Mouse (Mus musculus) c-Kit-positive CD71-positive TER-119-positive erythroid progenitor cells, embryonic 14.5 days (primary cell): ENCODE measurements around the gene Sorbs2.

Experiments used
- DNase-seq: peaks from one replicate; pipeline ENCODE4 v3.0.0-alpha.2; 2013; ENCODE audit warnings: low spot score

Gene Sorbs2

DNA sequence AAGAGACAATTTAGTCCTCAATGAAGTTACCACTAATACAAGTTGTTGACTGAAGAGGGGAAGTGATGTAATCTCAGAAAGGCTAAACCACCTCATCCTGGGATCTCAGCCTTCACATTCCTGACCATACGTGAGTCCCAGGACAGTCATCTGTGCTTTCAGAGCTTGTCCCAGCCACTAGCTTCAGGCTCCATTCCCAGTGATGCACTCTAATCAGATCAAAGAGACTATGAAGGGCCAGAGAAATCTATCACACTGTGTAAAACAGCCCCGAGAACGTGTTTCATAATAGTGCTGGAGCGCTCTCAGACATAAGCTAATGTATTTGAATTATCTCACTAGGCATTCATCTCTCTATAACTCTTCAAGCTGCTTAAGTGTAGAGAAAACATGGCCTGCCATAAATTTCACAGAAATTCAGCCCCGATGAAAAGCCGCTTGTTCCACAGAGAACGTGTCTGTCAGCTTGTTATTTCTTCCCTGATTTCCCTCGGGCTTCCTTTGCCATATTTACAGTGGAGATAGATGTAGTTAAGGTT lies 175.3 kb downstream of the Sorbs2 start:
- no peak for DNase-seq

DNA sequence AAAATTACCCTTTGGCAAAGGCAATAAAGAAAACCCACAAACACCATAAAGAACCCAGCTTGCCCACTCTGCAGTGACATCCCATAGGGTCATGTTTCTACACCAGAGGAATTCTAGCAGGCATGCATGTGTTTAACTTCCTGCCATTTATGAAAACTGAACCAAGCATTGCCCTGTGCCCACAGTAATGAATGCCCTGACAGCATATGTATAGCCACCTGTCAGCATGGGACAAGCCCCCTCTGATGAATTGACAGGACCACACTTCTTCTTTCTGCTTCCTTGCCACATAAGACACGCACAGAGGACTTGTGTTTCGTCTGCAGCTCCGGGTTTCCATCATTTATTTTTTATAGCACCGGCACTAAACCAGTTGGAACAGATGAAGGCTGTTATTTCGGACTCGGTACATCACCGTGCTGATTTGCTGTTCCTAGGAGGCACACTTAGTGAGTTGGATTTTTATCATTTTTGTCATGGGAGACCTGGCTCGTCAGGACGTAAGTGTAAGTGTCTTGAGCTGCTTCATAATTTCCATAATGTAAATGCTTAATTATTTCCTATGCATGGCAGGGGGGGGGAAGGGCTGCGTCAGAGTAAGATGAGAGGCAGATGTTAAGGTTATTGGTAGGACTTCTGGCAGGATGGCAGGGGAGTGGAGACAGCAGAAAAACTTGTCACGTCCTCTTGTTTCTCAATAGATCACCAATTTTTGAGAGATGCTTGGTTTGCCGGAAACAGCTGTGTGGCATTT lies 180.5 kb downstream of the Sorbs2 start:
- no peak for DNase-seq

- DNase-seq = no peak
Observed at GRCm38 (mm10) chr8:45689611-45690207, 182.1 kb downstream of the Sorbs2 start.

DNA sequence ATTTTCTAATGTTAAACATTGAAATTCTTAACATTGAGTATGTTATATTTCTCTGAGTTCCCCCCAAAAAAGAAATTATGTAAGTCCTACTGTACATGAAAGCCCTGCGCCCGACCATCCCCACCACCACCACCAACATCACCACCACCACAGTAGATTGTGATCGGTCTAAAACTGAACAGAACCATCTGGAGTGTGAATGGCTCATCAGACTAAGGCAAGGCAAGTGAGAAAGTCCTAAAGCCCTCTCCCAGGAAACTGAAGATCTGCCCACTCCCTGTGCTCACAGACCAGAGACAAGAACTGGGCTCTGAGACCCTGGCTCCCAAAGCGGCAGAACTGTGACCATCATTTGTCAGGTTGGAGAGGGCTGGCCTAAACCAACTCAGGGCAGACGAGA lies 192.5 kb downstream of the Sorbs2 start:
- DNase-seq = no peak

GRCm38 (mm10) chr8:45703700-45704101 lies 196.1 kb downstream of the Sorbs2 start:
- no peak for DNase-seq

DNA sequence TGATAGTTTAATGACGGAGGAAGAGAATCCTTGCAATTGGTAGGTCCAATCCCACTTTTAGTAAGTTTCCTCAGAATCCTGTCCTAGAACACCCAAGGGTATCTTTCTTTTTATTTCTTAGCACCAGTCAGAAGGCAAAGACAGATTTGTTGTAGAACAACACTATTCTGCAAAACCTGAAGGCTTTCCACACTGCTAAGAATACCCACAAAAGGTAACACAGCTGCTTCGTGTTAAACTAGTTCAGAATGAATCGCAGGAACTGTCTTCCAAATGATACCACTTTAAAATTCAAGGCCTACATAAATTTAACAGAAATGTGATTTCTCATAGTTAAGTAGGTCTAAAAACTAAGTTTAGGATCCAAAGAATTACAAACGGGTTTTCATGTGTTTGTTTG lies 201.5 kb downstream of the Sorbs2 start:
- DNase-seq = no peak

- no peak for DNase-seq
Observed at GRCm38 (mm10) chr8:45709734-45710133, 202.1 kb downstream of the Sorbs2 start.

DNA sequence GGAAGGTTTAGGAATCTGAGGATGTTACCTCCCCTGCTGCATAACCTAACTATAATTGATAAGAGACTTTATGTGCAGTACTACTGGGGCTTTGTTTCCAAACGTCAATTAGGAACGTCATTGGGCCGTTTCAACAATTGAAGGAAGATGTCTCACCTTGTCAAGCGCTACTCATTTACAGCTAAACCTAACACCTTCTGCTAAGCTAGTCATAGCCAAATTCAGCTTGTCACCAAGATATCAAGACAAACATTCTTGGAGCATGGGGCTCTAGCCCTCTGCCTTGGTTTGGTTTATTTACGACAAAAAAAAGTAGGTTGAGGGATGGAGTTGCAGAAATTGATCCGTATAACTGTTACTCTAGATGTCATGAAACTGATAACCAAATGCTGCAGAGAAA lies 205.0 kb downstream of the Sorbs2 start:
- no peak for DNase-seq

- no peak for DNase-seq
Observed at GRCm38 (mm10) chr8:45714806-45715205, 207.2 kb downstream of the Sorbs2 start.

- DNase-seq = no peak
Observed at GRCm38 (mm10) chr8:45715330-45716027, 207.9 kb downstream of the Sorbs2 start.

GRCm38 (mm10) chr8:45719776-45720175 lies 212.2 kb downstream of the Sorbs2 start:
- DNase-seq = no peak

DNA sequence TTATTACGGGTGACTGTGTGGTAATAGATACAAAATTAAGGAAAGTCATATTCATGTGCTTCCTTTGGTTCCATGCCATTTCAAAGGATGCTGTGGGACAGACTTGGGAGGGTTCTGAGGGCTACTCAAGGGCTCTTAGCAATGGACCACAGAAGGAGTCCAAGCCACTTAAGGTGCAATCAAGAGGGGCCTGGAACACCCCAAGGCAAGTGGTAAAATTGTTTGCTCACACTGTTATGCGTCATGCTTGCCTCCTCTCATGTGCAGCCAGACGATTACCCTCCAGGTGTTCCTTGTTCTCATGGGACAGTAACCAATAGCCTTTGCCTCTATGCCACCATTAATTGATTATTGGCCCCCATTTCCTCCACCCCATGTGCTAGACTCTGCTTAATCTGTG lies 216.6 kb downstream of the Sorbs2 start:
- DNase-seq = no peak

DNA sequence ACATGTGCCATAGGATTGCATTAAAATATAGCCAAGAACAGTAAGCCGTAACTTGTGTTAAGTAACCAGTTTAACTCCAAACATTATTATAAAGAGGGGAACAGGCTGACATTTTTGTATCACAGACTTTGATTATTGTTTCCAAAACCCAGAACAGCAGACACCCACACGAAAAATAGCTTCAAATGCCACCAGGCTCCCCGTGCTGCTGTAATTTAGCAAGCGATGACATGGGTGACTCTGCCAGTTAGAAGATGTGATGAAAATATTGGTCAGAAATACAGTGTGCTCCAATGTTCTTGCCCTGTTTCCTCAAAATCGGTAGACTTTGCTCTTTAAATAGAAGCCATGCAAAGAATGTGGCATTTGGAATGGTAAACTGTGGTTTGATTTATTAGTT lies 217.7 kb downstream of the Sorbs2 start:
- no peak for DNase-seq

GRCm38 (mm10) chr8:45729850-45730382 lies 222.3 kb downstream of the Sorbs2 start:
- DNase-seq = no peak

GRCm38 (mm10) chr8:45730795-45731194 lies 223.2 kb downstream of the Sorbs2 start:
- DNase-seq = no peak

DNA sequence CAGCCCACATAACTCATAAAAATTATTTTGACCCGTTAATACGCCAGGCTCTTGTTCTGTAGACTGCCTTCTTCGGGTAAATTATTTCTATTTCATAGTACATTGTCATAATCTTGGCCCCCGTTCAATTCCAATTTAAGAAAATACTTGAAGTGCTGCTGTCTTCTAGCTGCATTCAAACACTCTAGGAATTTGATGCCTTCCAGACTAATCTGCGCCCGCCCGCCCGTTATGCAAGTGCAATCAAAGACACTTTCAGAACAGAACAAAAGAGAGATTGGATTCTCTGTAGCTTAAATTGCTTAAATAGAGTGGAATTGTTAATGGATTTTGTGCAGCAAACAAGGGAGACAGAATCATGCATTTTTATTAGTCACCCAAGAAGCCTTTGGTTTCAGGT lies 226.5 kb downstream of the Sorbs2 start:
- no peak for DNase-seq

- DNase-seq = no peak
Observed at GRCm38 (mm10) chr8:45737266-45737665, 229.7 kb downstream of the Sorbs2 start.

DNA sequence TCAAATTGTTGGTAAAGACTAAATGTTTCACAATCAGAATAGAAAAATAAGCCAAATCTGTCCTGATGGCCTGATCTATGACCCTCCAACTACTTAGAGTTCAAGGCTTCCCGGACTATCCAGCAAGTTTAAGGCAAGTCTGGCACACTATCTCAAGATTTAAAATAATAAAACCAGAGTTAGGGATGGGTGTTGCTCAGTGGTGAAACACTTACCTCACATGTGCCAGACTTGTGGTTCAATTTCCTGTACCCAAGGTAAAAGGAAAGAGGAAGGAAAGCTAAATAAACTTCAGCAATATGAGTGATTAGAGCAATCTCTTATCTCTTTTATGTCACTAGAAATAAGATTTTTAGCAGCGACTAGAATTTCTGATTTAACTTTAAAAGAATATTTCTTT lies 235.7 kb downstream of the Sorbs2 start:
- DNase-seq = no peak

DNA sequence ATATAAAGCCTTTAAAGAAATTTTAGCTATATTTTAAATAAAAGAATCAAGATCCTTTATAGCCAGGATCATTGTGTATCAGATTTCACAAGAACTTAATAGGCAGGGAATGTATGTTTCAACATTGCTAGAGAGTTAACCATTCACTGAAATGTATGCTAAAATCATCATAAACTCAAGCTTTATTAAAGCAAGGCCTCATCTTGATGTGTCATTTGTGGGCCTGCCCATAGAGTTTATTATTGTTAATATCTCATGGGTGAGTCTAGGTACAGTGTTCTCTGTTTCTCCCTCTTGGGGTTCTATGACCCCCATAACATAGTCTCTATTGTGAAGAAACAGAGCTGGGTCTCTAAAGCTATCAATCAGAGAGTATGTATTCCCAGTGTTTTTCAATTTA lies 236.2 kb downstream of the Sorbs2 start:
- no peak for DNase-seq

DNA sequence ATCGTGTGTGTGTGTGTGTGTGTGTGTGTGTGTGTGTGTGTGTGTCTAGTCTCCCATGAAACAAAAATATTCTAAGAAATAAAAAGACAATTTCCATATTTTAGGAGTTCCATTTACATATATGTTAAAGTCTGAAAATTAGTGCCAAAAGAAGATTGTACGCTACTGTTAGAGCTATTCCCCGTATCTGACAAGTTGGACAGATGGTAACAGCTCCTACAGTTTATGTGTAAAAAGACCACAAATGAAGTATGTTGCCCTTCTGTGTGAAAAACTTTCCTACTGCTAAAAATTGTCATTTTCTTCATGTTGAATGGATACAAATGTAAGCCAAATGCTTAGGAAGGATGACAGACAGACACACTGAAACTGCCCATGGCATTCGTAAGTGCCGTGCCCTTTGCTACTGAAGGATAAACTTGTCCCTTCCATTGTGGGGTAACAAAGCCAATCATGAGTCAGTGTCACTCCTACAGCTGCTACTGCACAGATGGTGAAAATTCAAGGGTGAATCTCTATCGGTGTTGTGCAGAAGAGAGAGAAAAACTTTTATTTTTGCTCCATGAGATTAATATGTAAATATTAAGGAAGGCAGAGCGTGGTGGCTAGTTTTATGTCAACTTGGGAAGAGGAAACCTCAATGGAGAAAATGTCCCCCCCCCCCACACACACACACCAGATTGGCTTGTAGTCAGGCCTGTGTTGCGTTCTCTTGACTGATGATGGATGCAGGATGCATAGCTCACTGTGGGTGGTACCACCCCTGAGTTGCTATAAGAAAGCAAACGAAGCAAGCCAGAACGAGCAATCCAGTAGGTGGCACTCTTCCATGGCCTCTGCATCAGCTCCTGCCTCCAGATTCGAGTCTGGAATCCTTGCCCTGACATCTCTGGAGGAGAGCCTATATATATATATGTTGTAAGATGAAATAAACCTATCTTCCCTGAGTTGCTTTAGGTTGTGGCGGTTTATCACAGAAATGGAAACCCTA lies 244.2 kb downstream of the Sorbs2 start:
- DNase-seq = no peak

GRCm38 (mm10) chr8:45755482-45755881 lies 247.9 kb downstream of the Sorbs2 start:
- no peak for DNase-seq

DNA sequence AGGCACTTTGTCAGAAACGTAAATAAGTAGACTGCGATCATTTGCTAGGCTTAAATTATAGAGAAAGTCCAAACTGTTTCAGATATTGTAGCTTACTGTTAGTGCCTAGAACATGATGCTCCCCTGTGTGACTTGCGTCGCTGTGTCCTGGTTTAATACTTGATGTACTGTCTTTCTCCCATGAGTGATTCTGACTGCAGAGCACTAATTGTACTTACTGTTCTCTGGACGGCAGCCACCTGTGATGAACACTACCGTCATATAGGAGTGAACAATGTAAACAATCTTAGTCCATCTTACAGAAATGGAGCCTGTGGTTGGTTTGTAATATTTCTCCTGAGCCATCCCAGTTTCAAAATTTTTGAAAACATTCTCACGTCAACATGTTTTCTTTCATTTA lies 248.4 kb downstream of the Sorbs2 start:
- no peak for DNase-seq
